Mouse (Mus musculus) embryonic fibroblast, embryonic 13.5 days (primary cell): Measurements from ENCODE around the gene Kcnt2.

Experiments
- CTCF ChIP-seq: IDR thresholded peaks from 2 replicates; pipeline ENCODE4 v1.5.1; 2011; ENCODE audit warnings: mild to moderate bottlenecking, control low read depth, low read length, moderate library complexity, borderline replicate concordance; ENCODE audit not compliant: insufficient read depth
- POLR2A ChIP-seq: IDR thresholded peaks from 2 replicates; pipeline ENCODE4 v1.6.1; 2011; ENCODE audit warnings: low read depth, mild to moderate bottlenecking, control low read depth, low read length, moderate library complexity

- TF ChIP-seq CTCF: no peak
- no peak for TF ChIP-seq POLR2A
Measured at GRCm38 (mm10) chr1:140225221-140225620, 20.7 kb upstream of the Kcnt2 start.
